Mouse (Mus musculus): ENCODE results near the gene Cep57. TPM values are rescaled to one million over a fixed set of nuclear protein-coding genes. Genes with fewer than 3 reads are reported as not detected.

Cep57 gene
- polyA plus RNA-seq, 1 experiment from 2014 or later = 42.0 TPM

GRCm38 (mm10) chr9:13781985-13782384, 44.9 kb downstream of the Cep57 start:
- Histone ChIP-seq H3K9ac (replicated peaks; ENCODE audit: low read length) (no peak overlapping the region), H3K36me3 (ENCODE audit: control insufficient read depth, insufficient read depth, low read length) (peaks cover 21% of the 10 kb centered on the region), H3K27ac (replicated peaks; ENCODE audit: low read depth, low read length) (no peak overlapping the region), H3K4me3 (replicated peaks; ENCODE audit: low read depth, low read length) (no peak overlapping the region), H3K9me3 (ENCODE audit: control insufficient read depth, low read length) (no peaks in the 10 kb centered on the region; the same call in 1 of the 2 replicates), H3K27me3 (ENCODE audit: control insufficient read depth, insufficient read depth, low read length) (no peaks in the 10 kb centered on the region), H3K4me2 (ENCODE audit: low read length) (no peak overlapping the region), H3K4me1 (ENCODE audit: control insufficient read depth, insufficient read depth, low read length) (no peaks in the 10 kb centered on the region)
- 92% methylated on average over 1 of the region's 1 CpGs for WGBS
- ATAC-seq (ENCODE audit: low FRiP score, low TSS enrichment) = no peak
- DNase-seq = no peak

DNA sequence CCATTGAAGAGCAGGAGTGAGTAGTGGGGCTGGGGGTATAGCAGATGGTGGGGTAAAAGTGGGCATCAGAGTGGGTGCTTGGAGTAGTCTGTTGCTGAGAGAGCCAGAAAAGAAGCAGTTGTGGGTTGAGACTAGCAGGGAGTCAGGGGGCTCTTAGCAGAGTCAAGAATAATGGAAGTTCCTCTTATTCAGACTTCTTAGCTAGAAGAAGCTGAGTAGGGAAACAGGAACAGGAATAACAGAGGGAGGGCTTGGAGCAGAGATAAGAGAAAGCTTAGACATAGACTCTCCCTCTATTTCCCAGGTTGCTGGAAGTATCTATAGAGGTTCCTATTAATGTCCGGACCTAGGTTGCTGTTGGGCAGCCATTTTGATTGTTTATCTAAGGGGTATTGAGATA, 52.2 kb downstream of the Cep57 start:
- 96% methylated on average over 1 of the region's 1 CpGs for WGBS
- Histone ChIP-seq H3K27ac (replicated peaks; ENCODE audit: low read depth, low read length) (no peak overlapping the region), H3K9me3 (ENCODE audit: control insufficient read depth, low read length) (no peaks in the 10 kb centered on the region), H3K27me3 (ENCODE audit: control insufficient read depth, insufficient read depth, low read length) (no peaks in the 10 kb centered on the region), H3K4me2 (ENCODE audit: low read length) (no peak overlapping the region), H3K9ac (replicated peaks; ENCODE audit: low read length) (no peak overlapping the region), H3K4me1 (ENCODE audit: control insufficient read depth, insufficient read depth, low read length) (no peaks in the 10 kb centered on the region), H3K4me3 (replicated peaks; ENCODE audit: low read depth, low read length) (no peak overlapping the region), H3K36me3 (ENCODE audit: control insufficient read depth, insufficient read depth, low read length) (no peaks in the 10 kb centered on the region)
- DNase-seq (no peak), ATAC-seq (ENCODE audit: low FRiP score, low TSS enrichment) (no peak)

- no peak overlapping the region for H3K4me2 ChIP-seq (ENCODE audit: low read length)
- ATAC-seq (ENCODE audit: low FRiP score, low TSS enrichment) (no peak), DNase-seq (no peak)
- H3K27me3 ChIP-seq (ENCODE audit: control insufficient read depth, insufficient read depth, low read length) = no peaks in the 10 kb centered on the region
- no peak overlapping the region for H3K4me3 ChIP-seq (replicated peaks; ENCODE audit: low read depth, low read length)
- no peaks in the 10 kb centered on the region; the same call in 1 of the 2 replicates for H3K36me3 ChIP-seq (ENCODE audit: control insufficient read depth, insufficient read depth, low read length)
- no peak overlapping the region for H3K9ac ChIP-seq (replicated peaks; ENCODE audit: low read length)
- WGBS = 84% methylated on average over 7 of the region's 7 CpGs
- no peaks in the 10 kb centered on the region for H3K9me3 ChIP-seq (ENCODE audit: control insufficient read depth, low read length)
- no peak overlapping the region for H3K27ac ChIP-seq (replicated peaks; ENCODE audit: low read depth, low read length)
- H3K4me1 ChIP-seq (ENCODE audit: control insufficient read depth, insufficient read depth, low read length) = no peaks in the 10 kb centered on the region
Measured at GRCm38 (mm10) chr9:13766570-13766969, 60.3 kb downstream of the Cep57 start.

GRCm38 (mm10) chr9:13765624-13766023, 61.3 kb downstream of the Cep57 start:
- no peak overlapping the region for H3K27ac ChIP-seq (replicated peaks; ENCODE audit: low read depth, low read length)
- no peak for ATAC-seq (ENCODE audit: low FRiP score, low TSS enrichment)
- DNase-seq = no peak
- H3K4me1 ChIP-seq (ENCODE audit: control insufficient read depth, insufficient read depth, low read length) = no peaks in the 10 kb centered on the region
- H3K9ac ChIP-seq (replicated peaks; ENCODE audit: low read length) = no peak overlapping the region
- 56% methylated on average over 2 of the region's 2 CpGs for WGBS
- no peak overlapping the region for H3K4me2 ChIP-seq (ENCODE audit: low read length)
- H3K4me3 ChIP-seq (replicated peaks; ENCODE audit: low read depth, low read length) = no peak overlapping the region
- H3K27me3 ChIP-seq (ENCODE audit: control insufficient read depth, insufficient read depth, low read length) = no peaks in the 10 kb centered on the region
- no peaks in the 10 kb centered on the region; the same call in 1 of the 2 replicates for H3K36me3 ChIP-seq (ENCODE audit: control insufficient read depth, insufficient read depth, low read length)
- no peaks in the 10 kb centered on the region for H3K9me3 ChIP-seq (ENCODE audit: control insufficient read depth, low read length)

DNA sequence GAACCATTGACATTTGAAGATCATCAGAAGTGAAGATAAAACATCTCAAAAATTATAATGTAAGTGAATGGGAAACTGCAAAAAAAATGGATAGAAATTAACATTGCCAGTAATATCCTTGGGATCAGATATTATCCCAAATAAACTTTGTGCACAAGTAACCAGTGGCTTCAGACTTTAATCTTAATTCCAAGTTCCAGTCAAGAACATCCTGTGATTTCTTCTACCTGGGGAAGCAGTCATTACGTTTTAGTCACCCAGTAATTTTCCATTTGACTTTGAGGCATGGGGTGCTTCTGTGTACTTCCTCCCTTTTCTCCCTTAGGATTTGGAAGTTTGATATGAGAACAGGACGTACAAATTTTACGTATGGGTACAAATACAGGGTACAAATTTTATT, 66.5 kb downstream of the Cep57 start:
- ATAC-seq (ENCODE audit: low FRiP score, low TSS enrichment) = no peak
- 95% methylated on average over 3 of the region's 3 CpGs for WGBS
- no peaks in the 10 kb centered on the region for H3K4me1 ChIP-seq (ENCODE audit: control insufficient read depth, insufficient read depth, low read length)
- H3K9ac ChIP-seq (replicated peaks; ENCODE audit: low read length) = no peak overlapping the region
- peaks cover 5% of the 10 kb centered on the region; the same call in 1 of the 2 replicates for H3K9me3 ChIP-seq (ENCODE audit: control insufficient read depth, low read length)
- no peak overlapping the region for H3K4me3 ChIP-seq (replicated peaks; ENCODE audit: low read depth, low read length)
- H3K36me3 ChIP-seq (ENCODE audit: control insufficient read depth, insufficient read depth, low read length) = no peaks in the 10 kb centered on the region; the same call in 1 of the 2 replicates
- no peak overlapping the region for H3K4me2 ChIP-seq (ENCODE audit: low read length)
- DNase-seq = no peak
- no peak overlapping the region for H3K27ac ChIP-seq (replicated peaks; ENCODE audit: low read depth, low read length)
- H3K27me3 ChIP-seq (ENCODE audit: control insufficient read depth, insufficient read depth, low read length) = no peaks in the 10 kb centered on the region

Other genes with a start within 250 kb of the Cep57 start
- gene Mtmr2, start 78.7 kb downstream of the Cep57 start, polyA plus RNA-seq (2014; fragmentation: Nextera tagmentation; extraction: Ambion mirVana) = 49.5 and 60.6 TPM in 2 replicates
- 24.2 and 24.7 TPM in 2 replicates for gene Fam76b, start 609 bp upstream of the Cep57 start, polyA plus RNA-seq (2014; fragmentation: Nextera tagmentation; extraction: Ambion mirVana)